Mouse (Mus musculus) forebrain, embryonic 15.5 days (tissue): ENCODE results near the gene H2-M10.5. TPM values are rescaled to one million over a fixed set of nuclear protein-coding genes. Genes with fewer than 3 reads are reported as not detected.
"Not testable (repeated sequence)": the region's sequence is repeated elsewhere in the genome, so short reads cannot be mapped to it uniquely, and the experiment has no call there.

Experiments
- ATAC-seq: fragments of 200-750 bp; cut with Nextera tagmentation; replicated peaks from 2 replicates; pipeline ENCODE4 v1.8.0; 2017; ENCODE audit warnings: mild to moderate bottlenecking, moderate TSS enrichment, moderate library complexity
- H3K27ac ChIP-seq: fragments of 300-500 bp; sonication (generic); replicated peaks from 2 replicates; pipeline ENCODE4 v1.5.1; 2015; ENCODE audit warnings: mild to moderate bottlenecking, inconsistent platforms
- H3K27me3 ChIP-seq: fragments of 300-500 bp; sonication (generic); 2 replicates; pipeline ENCODE4 v1.6.1; 2015; ENCODE audit warnings: inconsistent platforms
- H3K36me3 ChIP-seq: fragments of 300-500 bp; sonication (generic); 2 replicates; pipeline ENCODE4 v1.6.1; 2015; ENCODE audit warnings: mild to moderate bottlenecking, inconsistent platforms
- H3K4me1 ChIP-seq: fragments of 300-500 bp; sonication (generic); 2 replicates; pipeline ENCODE4 v1.6.1; 2015; ENCODE audit warnings: inconsistent platforms
- H3K4me2 ChIP-seq: fragments of 300-500 bp; sonication (generic); replicated peaks from 2 replicates; pipeline ENCODE4 v1.6.1; 2015; ENCODE audit warnings: mild to moderate bottlenecking, inconsistent platforms
- H3K4me3 ChIP-seq: fragments of 300-500 bp; sonication (generic); 2 replicates; pipeline ENCODE4 v1.5.1; 2015; ENCODE audit warnings: mild to moderate bottlenecking, inconsistent platforms
- H3K9ac ChIP-seq: fragments of 300-500 bp; sonication (generic); replicated peaks from 2 replicates; pipeline ENCODE4 v1.6.1; 2015; ENCODE audit warnings: mild to moderate bottlenecking, inconsistent platforms
- H3K9me3 ChIP-seq: fragments of 300-500 bp; sonication (generic); 2 replicates; pipeline ENCODE4 v1.6.1; 2016; ENCODE audit warnings: inconsistent platforms
- WGBS: fragments of 180-500 bp; shearing (Covaris S2); methylation state at CpG from one replicate; pipeline ENCODE4 v1.1.7; 2015; ENCODE audit warnings: mixed read lengths; 5-methylcytosine and 5-hydroxymethylcytosine counted together
- polyA plus RNA-seq: library from polyadenylated mRNA; unstranded; fragments of >200 nt; fragmentation: Nextera tagmentation; extraction: Ambion mirVana; gene quantifications from 2 replicates; pipeline ENCODE4 v1.2.1, GENCODE M21; 2015

The H2-M10.5 gene
- polyA plus RNA-seq, result not detected in 2 replicates

DNA sequence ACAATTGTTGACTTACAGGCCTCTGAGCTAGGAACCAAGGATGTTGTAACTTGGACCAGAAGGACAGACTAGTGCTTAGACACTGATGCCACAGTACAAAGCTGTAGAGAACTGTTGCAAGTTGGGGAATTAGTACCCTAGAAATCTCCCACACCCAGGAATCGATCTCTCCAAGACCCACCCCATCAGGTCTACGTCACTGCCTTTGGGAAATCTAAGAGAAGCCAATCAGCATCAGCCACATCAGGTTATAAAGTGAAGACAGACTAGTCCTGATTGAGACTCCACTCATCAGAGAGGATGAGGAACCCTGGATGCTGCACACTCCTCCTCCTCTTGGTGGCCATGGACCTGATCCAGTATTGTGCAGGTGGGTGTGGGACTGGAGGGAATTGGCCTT is at the start of gene H2-M10.5:
H2-M10.5 (plus strand) TSS at position 301 of the 400 bp plus-strand sequence.
- not testable (repeated sequence) for H3K9ac ChIP-seq, ATAC-seq, H3K9me3 ChIP-seq, H3K4me1 ChIP-seq, H3K4me3 ChIP-seq, H3K36me3 ChIP-seq, H3K27ac ChIP-seq, H3K4me2 ChIP-seq, H3K27me3 ChIP-seq
- 79% methylated on average over 2 of the region's 2 CpGs for WGBS

- no peaks in the 10 kb centered on the region for H3K9me3 ChIP-seq
- ATAC-seq, result no peak
- no peaks in the 10 kb centered on the region for H3K4me1 ChIP-seq
- WGBS, result 24% methylated on average over 2 of the region's 2 CpGs
- H3K36me3 ChIP-seq, result no peaks in the 10 kb centered on the region
- H3K4me2 ChIP-seq, result no peak overlapping the region
- no peak overlapping the region for H3K27ac ChIP-seq
- H3K27me3 ChIP-seq, result no peaks in the 10 kb centered on the region
- no peak overlapping the region for H3K9ac ChIP-seq
- H3K4me3 ChIP-seq, result no peak overlapping the region
Measured at GRCm38 (mm10) chr17:36726046-36726445, 46.7 kb upstream of the H2-M10.5 start.

- WGBS, result 60% methylated on average over 2 of the region's 2 CpGs
- ATAC-seq, result no peak
- no peaks in the 10 kb centered on the region for H3K36me3 ChIP-seq
- H3K4me3 ChIP-seq, result no peak overlapping the region
- no peaks in the 10 kb centered on the region for H3K9me3 ChIP-seq
- H3K4me1 ChIP-seq, result no peaks in the 10 kb centered on the region
- H3K27ac ChIP-seq, result no peak overlapping the region
- H3K27me3 ChIP-seq, result no peaks in the 10 kb centered on the region
- no peak overlapping the region for H3K4me2 ChIP-seq
- H3K9ac ChIP-seq, result no peak overlapping the region
Measured at GRCm38 (mm10) chr17:36763816-36764215, 8.9 kb upstream of the H2-M10.5 start.

GRCm38 (mm10) chr17:36764244-36764643 is 8.5 kb upstream of the H2-M10.5 start:
- not testable (repeated sequence) for ATAC-seq, H3K27ac ChIP-seq
- WGBS, result 41% methylated on average over 2 of the region's 2 CpGs

DNA sequence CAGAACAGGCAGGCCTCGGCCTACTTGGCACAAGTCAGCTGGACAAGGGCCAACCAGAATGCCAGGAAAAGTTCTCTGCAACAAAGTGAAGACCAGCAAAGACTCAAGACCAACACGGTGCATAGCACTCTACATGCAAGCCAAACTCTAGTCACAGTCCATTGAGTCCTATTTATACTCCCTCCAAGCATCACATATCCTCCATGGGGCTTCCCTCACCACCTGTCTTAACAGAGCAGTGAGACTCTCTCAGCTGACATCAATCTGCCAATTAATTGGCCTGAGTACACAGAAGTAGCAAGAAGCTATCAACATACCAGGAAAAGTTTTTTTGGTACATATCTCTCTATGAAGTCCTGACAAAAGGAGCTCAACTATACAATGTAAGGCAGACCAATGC is 7.3 kb upstream of the H2-M10.5 start:
- H3K4me1 ChIP-seq, H3K9ac ChIP-seq, H3K36me3 ChIP-seq, H3K27me3 ChIP-seq, H3K4me3 ChIP-seq, H3K27ac ChIP-seq, ATAC-seq, H3K4me2 ChIP-seq, H3K9me3 ChIP-seq: not testable (repeated sequence)
- WGBS, result 66% methylated on average over 2 of the region's 2 CpGs

More at GRCm38 (mm10) chr17:36764244-36764643, 8.5 kb upstream of the H2-M10.5 start:
- H3K9me3 ChIP-seq, H3K4me3 ChIP-seq, H3K27me3 ChIP-seq, H3K4me1 ChIP-seq, H3K36me3 ChIP-seq, H3K9ac ChIP-seq, H3K4me2 ChIP-seq: not testable (repeated sequence)

DNA sequence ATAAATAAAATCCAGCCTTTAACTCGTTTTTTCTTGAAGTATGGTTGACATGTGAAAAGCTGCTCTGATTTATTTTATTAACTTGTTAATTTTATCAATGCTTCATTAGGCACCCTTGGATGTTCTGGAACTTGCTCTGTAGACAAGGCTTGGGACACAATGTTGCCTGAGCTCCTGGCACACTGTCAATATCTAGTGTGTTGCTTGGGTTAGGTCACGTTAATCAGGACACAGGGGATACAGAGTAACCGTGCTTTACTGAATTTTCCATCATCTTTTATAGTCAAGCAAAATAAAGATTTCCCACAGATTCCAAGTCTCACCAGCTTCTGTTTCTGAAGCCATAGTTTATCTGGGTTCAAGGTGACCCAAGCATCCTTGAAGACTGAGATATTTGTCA is 8.8 kb downstream of the H2-M10.5 start:
- Histone ChIP-seq H3K4me3 (no peak overlapping the region), H3K27ac (no peak overlapping the region), H3K27me3 (no peaks in the 10 kb centered on the region), H3K36me3 (no peaks in the 10 kb centered on the region), H3K9me3 (no peaks in the 10 kb centered on the region), H3K9ac (no peak overlapping the region), H3K4me1 (no peaks in the 10 kb centered on the region), H3K4me2 (no peak overlapping the region)
- WGBS, result 67% methylated on average over 3 of the region's 3 CpGs
- ATAC-seq, result no peak

DNA sequence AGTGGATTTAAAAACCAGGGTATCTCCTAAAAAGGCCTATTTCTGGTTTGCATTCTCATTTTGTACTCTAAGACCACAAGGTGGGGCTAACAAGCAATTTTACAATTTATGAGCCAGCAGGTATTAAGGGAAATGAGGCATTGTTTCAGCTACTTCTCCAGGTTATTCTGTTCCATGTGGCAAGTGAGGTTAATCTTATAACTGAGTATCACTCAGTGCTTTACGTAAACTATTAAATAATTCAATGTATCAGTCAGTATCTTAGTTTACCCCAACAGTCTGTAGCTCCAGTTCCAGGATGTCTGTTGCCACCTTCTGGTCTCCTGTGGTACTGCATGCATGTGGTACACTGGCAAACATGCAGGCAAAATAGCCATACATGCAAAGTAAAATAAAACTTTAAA is 13.8 kb downstream of the H2-M10.5 start:
- H3K4me1 ChIP-seq, H3K4me3 ChIP-seq, H3K9ac ChIP-seq, H3K9me3 ChIP-seq, H3K36me3 ChIP-seq, H3K4me2 ChIP-seq, H3K27ac ChIP-seq, H3K27me3 ChIP-seq: not testable (repeated sequence)
- WGBS, result 42% methylated on average over 1 of the region's 1 CpGs
- ATAC-seq, result peak; percentile 66; the same call in 1 of the 2 replicates

- Histone ChIP-seq H3K9ac (no peak overlapping the region), H3K27me3 (no peaks in the 10 kb centered on the region), H3K4me2 (no peak overlapping the region), H3K4me3 (no peak overlapping the region), H3K9me3 (no peaks in the 10 kb centered on the region), H3K4me1 (no peaks in the 10 kb centered on the region), H3K36me3 (no peaks in the 10 kb centered on the region), H3K27ac (no peak overlapping the region)
- 80% methylated on average over 2 of the region's 2 CpGs for WGBS
- ATAC-seq, result 0 out of 2 replicates have a peak, but pooled peaks have one; percentile 39
Measured at GRCm38 (mm10) chr17:36788351-36788750, 15.6 kb downstream of the H2-M10.5 start.

- not testable (repeated sequence) for H3K27me3 ChIP-seq, H3K9me3 ChIP-seq, H3K9ac ChIP-seq, H3K4me2 ChIP-seq, H3K36me3 ChIP-seq, H3K4me3 ChIP-seq, H3K27ac ChIP-seq, H3K4me1 ChIP-seq
- ATAC-seq, result peak; percentile 88
Measured at GRCm38 (mm10) chr17:36788801-36789200, 16.1 kb downstream of the H2-M10.5 start.

DNA sequence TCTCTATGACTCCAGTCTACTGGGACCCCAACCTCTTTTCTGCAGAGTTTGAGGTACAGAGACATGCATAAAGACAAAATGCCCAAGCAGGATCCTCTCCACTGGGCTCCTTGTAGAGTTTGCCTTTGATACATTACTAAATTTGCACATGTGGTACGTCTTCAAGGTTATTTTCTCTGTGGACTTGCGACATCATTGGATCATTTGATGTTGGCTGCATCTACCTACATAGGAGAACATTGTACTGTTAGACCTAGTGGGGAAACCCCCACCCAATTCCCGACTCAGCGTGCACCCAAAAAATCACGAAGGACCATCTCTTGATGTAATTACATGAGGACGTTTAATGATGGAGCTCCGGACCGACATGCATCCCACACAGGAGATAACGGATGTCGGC is 26.8 kb downstream of the H2-M10.5 start:
- H3K36me3 ChIP-seq, result no peaks in the 10 kb centered on the region
- ATAC-seq, result no peak
- H3K4me1 ChIP-seq, result no peaks in the 10 kb centered on the region
- H3K9me3 ChIP-seq, result no peaks in the 10 kb centered on the region
- H3K9ac ChIP-seq, result no peak overlapping the region
- 93% methylated on average over 10 of the region's 10 CpGs for WGBS
- no peaks in the 10 kb centered on the region for H3K27me3 ChIP-seq
- H3K4me3 ChIP-seq, result no peak overlapping the region
- no peak overlapping the region for H3K4me2 ChIP-seq
- no peak overlapping the region for H3K27ac ChIP-seq

DNA sequence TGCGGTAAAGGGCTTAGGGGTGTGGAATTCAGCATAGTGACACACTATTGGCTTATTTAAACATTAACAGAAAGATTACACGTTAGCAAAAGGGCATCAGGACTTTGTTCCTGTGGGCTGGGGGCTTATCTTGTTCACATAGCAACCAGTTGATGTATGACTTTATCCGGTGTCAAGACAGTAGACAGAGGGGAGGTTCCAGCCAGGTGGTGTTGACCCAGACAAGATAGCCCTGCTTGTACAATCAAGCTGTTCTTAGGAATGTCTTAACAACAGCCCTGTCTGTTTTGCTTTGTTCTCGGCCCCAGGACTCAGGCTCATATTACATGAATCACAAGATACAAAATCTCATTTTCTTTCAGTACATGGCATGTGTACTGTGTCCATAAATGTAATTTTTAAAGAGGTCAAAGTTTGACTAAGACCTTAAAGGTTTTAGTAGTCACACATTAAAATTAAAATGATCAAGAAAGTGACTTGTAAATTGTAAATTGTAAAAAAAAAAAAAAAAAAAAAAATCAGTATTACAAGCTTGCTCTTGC is 27.3 kb downstream of the H2-M10.5 start:
- ATAC-seq, result not testable (repeated sequence)
- 85% methylated on average over 4 of the region's 4 CpGs for WGBS

DNA sequence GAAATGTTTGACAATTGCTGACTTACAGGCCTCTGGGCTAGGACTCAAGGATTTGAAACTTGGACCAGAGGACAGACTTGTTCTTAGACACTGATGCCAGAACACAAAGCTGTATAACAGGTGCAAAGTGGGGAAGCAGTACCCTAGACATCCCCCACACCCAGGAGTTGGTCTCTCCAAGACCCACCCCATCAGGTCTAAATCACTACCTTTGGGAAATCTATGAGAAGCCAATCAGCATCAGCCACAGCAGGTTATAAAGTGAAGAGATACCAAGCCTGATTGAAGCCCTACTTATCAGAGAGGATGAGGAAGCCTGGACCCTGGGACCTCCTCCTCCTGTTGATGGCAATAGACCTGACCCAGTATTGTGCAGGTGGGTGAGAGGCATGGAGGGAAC is 39.2 kb downstream of the H2-M10.5 start, which contains the start of gene H2-M10.6:
H2-M10.6 (plus strand) TSS at position 301 of the 400 bp plus-strand sequence.
- Histone ChIP-seq H3K27ac (no peak within 1 kb of the TSS), H3K9me3 (no peaks in the 10 kb centered on the region), H3K4me2 (no peak within 1 kb of the TSS), H3K4me1 (no peaks in the 10 kb centered on the region), H3K9ac (no peak within 1 kb of the TSS), H3K4me3 (no peak within 1 kb of the TSS), H3K36me3 (no peaks in the 10 kb centered on the region), H3K27me3 (no peaks in the 10 kb centered on the region)
- ATAC-seq, result no peak

More for the DNA sequence above, 27.3 kb downstream of the H2-M10.5 start:
- not testable (repeated sequence) for H3K4me3 ChIP-seq, H3K9ac ChIP-seq, H3K4me2 ChIP-seq, H3K9me3 ChIP-seq, H3K27me3 ChIP-seq, H3K4me1 ChIP-seq, H3K36me3 ChIP-seq, H3K27ac ChIP-seq

- H3K9ac ChIP-seq, result no peak overlapping the region
- no peaks in the 10 kb centered on the region for H3K36me3 ChIP-seq
- no peak overlapping the region for H3K4me2 ChIP-seq
- no peaks in the 10 kb centered on the region for H3K27me3 ChIP-seq
- no peak overlapping the region for H3K27ac ChIP-seq
- no peak overlapping the region for H3K4me3 ChIP-seq
- H3K4me1 ChIP-seq, result no peaks in the 10 kb centered on the region
- no peak for ATAC-seq
- no peaks in the 10 kb centered on the region for H3K9me3 ChIP-seq
Measured at GRCm38 (mm10) chr17:36824005-36824404, 51.3 kb downstream of the H2-M10.5 start.
